Mouse (Mus musculus): Measurements from ENCODE around the gene Myo1e. TPM values are rescaled to one million over a fixed set of nuclear protein-coding genes. Genes with fewer than 3 reads are reported as not detected.
A peak's percentile ranks its signal among the peaks of the same experiment; 100 is the strongest.

Gene Myo1e
- polyA plus RNA-seq, 1 experiment from 2014 or later = 23.2 TPM

DNA sequence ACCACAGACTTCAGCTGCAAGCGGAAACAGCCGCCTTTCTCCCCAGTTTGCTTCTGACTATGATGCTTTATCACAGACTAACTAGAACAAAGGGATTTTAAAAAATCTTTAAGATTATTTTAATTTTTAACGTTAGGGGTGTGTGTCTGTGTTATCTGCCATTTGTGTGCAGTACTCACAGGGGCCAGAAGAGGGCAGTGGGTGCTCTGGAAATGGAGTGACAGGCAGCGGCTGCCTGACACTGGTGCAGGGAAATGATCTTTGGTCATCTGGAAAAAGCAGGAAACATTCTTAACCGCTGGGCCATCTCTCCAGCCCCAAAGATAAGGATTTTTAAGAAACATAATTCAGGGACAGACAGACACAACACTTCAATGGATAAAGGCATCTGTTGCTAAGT, 4.4 kb upstream of the Myo1e start:
- Histone ChIP-seq H3K9ac (no peak overlapping the region), H3K4me2 (no peak overlapping the region), H3K27ac (no peak overlapping the region), H3K9me3 (no peaks in the 10 kb centered on the region), H3K36me3 (no peaks in the 10 kb centered on the region), H3K4me3 (no peak overlapping the region), H3K4me1 (0 out of 2 replicates have a peak, but pooled peaks cover 3% of the 10 kb centered on the region), H3K27me3 (no peaks in the 10 kb centered on the region)
- no peak for ATAC-seq (ENCODE audit: insufficient number of reproducible peaks, insufficient read depth, low FRiP score, low TSS enrichment, low read depth)
- 59% methylated on average over 5 of the region's 5 CpGs for WGBS

DNA sequence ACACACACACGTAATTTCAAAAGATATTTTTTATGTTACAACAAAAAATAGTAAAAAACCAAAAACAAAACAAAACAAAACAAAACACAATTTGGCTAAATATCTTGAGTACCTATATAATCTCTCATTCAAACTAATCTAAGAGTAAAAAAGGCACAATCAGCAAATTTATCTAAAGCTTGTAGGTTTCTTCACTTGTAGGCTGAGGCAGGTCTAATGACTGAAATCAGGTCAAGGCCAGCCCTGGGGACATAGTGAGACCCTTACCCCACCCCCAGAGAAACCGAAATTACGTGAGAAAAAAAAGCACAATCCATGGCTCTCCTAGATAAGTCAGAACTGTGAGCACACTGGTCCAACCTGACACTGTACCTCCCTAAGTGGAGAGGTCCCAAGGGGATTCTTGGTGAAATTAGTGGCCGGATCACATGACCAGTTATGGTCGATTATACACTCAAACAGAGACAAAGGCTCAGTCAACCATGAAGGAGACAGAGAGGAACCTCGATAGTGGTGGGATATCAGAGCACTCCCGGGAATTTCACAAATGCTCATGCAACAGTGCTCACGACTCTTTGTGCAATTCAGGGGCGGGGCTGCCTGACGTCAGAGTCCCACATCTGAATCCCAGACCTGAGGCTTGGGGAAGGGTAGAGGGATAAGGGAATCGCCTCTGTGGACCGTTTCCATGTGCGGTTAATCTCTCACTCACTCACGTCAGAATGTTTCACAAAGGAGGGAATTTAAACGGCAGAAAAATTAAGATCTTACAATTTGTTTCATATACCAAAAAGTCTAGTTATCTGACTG, 3.7 kb upstream of the Myo1e start:
- no peak overlapping the region for H3K4me3 ChIP-seq
- peaks cover 3% of the 10 kb centered on the region; the same call in 1 of the 2 replicates for H3K4me1 ChIP-seq
- H3K36me3 ChIP-seq = no peaks in the 10 kb centered on the region
- no peak overlapping the region for H3K4me2 ChIP-seq
- H3K9ac ChIP-seq = no peak overlapping the region
- no peak for ATAC-seq (ENCODE audit: insufficient number of reproducible peaks, insufficient read depth, low FRiP score, low TSS enrichment, low read depth)
- no peaks in the 10 kb centered on the region for H3K9me3 ChIP-seq
- 54% methylated on average over 15 of the region's 15 CpGs for WGBS
- no peak overlapping the region for H3K27ac ChIP-seq
- H3K27me3 ChIP-seq = no peaks in the 10 kb centered on the region

DNA sequence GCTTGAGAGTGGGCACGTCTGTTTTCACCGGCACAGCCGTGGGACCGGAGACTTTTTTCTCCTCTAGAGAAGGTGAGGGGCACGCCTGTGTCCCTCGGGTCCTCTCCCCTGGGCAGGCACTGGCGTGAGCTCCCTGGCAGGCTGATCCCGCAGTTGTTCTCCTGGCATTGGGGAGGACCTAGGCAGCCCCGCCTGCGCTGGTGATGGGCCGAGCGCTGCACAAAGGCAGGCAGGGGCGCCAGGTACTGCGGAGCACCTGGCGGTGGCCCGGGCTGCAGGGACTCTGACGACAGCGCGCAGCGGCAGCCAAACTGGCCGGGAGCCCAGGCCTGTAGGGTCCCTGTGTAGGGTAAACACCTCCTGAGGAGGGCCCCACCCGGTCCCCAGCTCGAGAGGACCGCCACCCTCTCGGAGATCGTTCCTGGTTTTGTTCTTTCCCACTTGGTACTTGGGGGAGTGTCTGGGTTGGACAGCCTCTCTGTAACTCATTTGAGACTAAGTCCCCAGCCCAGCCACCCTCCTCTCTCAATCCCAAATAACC, 901 bp downstream of the Myo1e start:
- Histone ChIP-seq H3K36me3 (no peaks in the 10 kb centered on the region), H3K27ac (peak overlapping the region; percentile 94), H3K4me2 (peak overlapping the region; percentile 96), H3K9ac (peak overlapping the region; percentile 84), H3K9me3 (no peaks in the 10 kb centered on the region), H3K27me3 (no peaks in the 10 kb centered on the region), H3K4me3 (peak overlapping the region; percentile 75), H3K4me1 (peaks cover 21% of the 10 kb centered on the region)
- under 1% methylated on average over 26 of the region's 26 CpGs for WGBS
- 0 out of 2 replicates have a peak, but pooled peaks have one; percentile 32 for ATAC-seq (ENCODE audit: insufficient number of reproducible peaks, insufficient read depth, low FRiP score, low TSS enrichment, low read depth)

DNA sequence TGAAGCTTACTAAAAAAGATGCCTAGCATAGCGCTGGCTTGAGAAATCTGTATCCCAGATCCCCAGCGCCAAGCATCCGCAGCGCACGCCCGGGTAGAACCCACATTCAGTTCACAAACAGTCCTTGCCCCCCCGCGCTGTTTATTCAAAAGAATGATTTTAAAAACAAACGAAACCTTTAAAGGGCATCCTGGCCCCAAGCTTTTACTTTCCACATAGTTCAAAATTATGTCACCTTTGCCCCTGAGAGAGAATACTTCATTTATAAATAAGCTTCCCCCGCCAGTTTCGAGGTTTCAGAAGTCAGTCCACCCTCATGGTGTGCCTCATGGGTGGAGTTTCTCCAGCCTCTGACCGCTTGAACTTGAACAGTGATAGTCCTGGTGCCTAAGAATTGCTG, 1.6 kb downstream of the Myo1e start:
- Histone ChIP-seq H3K27ac (peak overlapping the region; percentile 94; the same call in 1 of the 2 replicates), H3K4me3 (peak overlapping the region; percentile 75), H3K27me3 (no peaks in the 10 kb centered on the region), H3K36me3 (no peaks in the 10 kb centered on the region), H3K4me2 (peak overlapping the region; percentile 96), H3K4me1 (peaks cover 18% of the 10 kb centered on the region), H3K9ac (peak overlapping the region; percentile 84), H3K9me3 (no peaks in the 10 kb centered on the region)
- ATAC-seq (ENCODE audit: insufficient number of reproducible peaks, insufficient read depth, low FRiP score, low TSS enrichment, low read depth) = no peak
- 11% methylated on average over 12 of the region's 12 CpGs for WGBS

DNA sequence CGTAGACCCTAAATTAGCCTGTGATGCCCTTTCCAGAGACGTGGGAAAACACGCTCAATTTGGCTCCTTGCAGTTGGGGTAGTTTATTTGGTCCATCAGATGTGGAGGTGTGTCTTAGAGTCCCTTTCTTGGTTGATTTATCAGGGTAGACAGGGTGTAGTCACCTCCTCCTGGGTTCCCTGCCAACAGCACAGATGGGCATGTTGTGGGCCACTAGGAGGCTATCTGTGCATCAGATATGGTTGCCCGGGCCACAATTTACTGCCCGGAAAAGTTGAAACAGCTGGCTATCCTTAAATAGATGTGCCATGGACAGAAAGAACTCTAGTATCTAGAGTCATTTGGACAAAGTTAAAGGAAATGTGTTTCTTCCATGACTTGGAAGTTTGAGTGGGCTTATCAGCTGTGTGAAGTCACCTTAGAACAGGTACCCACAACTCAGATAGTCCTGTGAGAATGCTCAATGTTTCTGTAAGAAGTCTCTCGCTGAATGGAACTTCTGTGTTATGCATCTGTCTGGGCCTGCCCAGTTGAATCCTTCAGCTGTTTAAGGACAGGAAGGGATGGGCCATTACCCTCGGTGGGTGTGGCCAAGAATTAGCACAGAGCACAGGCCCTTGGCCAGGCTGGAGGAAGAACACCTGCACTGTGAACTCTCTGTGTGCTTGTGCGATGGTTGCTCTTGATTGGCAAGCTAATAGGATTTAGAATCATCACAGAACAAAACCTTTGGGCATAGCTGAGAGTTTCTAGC, 2.3 kb downstream of the Myo1e start:
- WGBS = 65% methylated on average over 8 of the region's 8 CpGs
- Histone ChIP-seq H3K36me3 (no peaks in the 10 kb centered on the region), H3K27ac (no peak overlapping the region), H3K27me3 (no peaks in the 10 kb centered on the region), H3K9ac (no peak overlapping the region), H3K4me3 (peak overlapping the region; percentile 75), H3K4me1 (peaks cover 19% of the 10 kb centered on the region), H3K4me2 (peak overlapping the region; percentile 96), H3K9me3 (no peaks in the 10 kb centered on the region)
- ATAC-seq (ENCODE audit: insufficient number of reproducible peaks, insufficient read depth, low FRiP score, low TSS enrichment, low read depth) = no peak

DNA sequence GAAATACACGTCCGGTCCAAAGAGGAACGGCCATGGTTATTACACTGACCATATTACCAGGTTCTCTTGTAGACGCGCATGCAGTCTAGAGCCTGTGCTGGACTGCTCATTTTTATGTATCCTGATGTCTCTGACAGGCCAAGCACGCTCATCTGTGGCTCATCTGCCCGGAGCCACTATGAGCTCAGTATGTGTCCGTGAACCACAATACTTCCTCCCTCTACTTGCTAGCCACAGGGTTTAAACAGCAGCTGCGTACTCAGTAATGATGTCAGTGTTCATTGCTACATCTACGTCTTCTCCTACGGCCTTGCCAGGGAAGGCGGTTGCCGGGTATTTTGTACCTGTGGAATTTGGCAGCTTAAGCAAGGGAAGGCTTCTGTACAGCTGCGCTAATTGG, 4.5 kb downstream of the Myo1e start:
- no peak for ATAC-seq (ENCODE audit: insufficient number of reproducible peaks, insufficient read depth, low FRiP score, low TSS enrichment, low read depth)
- no peak overlapping the region for H3K9ac ChIP-seq

DNA sequence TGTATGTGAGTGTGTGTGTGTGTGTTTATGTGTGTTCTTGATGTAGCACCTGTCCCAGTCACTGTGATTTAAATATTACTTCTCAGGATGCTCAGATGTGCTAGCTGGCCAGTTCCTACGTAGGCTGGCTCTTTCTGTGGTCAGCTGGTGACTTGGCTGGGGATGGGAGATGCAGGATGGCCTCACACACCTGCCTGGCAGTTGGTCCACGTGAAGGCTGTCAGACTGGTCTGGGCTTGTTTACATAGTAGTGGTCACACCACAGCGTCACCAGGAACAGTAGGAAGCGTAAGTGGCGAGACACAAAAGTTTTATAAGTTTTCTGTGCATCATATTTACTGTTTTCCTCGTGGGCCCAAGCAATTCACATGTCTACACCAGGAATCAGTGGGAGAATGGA, 9.4 kb downstream of the Myo1e start:
- ATAC-seq (ENCODE audit: insufficient number of reproducible peaks, insufficient read depth, low FRiP score, low TSS enrichment, low read depth) = no peak

More for the DNA sequence above, 4.5 kb downstream of the Myo1e start:
- H3K4me1 ChIP-seq = peaks cover 31% of the 10 kb centered on the region
- H3K4me2 ChIP-seq = no peak overlapping the region
- H3K4me3 ChIP-seq = no peak overlapping the region
- 84% methylated on average over 14 of the region's 14 CpGs for WGBS
- H3K36me3 ChIP-seq = no peaks in the 10 kb centered on the region
- no peaks in the 10 kb centered on the region for H3K9me3 ChIP-seq
- H3K27me3 ChIP-seq = no peaks in the 10 kb centered on the region
- no peak overlapping the region for H3K27ac ChIP-seq

DNA sequence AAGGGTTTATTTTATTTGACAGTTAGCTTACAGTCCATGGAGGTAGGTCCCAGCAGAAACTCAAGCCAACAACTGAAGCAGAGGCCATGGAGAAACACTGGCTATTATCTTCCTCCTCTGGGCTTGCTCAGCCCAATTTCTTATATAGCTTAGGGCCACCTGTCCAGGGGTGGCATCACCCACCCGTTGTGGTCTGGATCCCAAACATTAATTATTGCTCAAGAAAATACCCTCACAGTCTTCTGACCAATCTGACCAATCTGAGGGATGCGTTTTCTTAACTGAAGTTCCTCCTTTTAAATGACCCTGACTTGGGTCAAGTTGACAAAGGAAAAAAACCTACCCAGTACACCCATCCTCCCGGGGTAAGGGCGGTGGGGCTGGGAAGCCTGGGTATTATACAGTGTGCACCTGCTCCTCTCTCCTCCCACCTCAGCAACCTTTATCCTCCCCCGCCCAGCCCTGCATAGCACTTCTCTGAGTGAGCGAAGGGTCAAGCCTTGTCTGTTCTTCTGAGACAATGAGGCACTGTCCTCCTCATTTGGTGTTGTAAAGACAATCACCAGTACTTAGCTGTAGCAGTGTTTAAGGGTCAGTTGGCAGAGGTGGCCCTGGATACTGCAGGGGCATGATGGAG, 12.3 kb downstream of the Myo1e start:
- 79% methylated on average over 6 of the region's 6 CpGs for WGBS

More for the DNA sequence above, 9.4 kb downstream of the Myo1e start:
- WGBS = 73% methylated on average over 6 of the region's 6 CpGs
- no peak overlapping the region for H3K4me2 ChIP-seq
- no peaks in the 10 kb centered on the region for H3K36me3 ChIP-seq
- H3K4me3 ChIP-seq = no peak overlapping the region
- peaks cover 16% of the 10 kb centered on the region for H3K4me1 ChIP-seq
- no peaks in the 10 kb centered on the region for H3K9me3 ChIP-seq
- H3K9ac ChIP-seq = no peak overlapping the region
- H3K27ac ChIP-seq = no peak overlapping the region
- H3K27me3 ChIP-seq = no peaks in the 10 kb centered on the region

DNA sequence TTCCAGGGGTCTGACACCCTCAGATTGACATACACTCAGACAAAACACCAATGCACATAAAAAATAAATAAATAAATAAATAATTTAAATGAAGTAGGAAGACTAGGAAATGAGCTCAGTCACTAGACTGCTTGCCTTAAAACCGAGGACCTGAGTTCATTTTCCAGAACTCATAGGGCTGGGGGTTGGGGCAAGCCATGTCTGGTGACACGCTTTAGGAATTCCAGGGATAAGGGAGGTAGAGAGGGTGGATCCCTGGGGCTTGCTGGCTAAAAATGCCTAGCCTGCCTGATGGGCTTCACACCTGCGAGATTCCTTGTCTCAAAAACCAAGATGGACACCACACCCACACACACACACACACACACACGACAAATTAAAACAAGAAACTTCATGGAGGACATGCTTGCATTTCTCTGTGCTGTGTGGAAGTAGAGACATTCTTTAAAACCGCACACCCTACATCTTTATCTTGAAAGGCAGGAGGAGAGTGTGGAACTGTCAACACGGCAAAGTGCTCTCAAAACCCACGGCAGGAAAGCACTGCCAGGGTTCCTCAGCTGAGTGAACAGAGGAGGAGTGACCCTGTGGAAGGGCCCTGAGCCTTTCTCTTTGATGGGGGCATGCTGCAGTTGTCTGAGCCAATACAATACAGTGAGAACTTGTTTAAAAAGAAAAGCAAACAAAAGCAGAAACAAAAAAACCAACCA, 13.5 kb downstream of the Myo1e start:
- Histone ChIP-seq H3K4me3 (no peak overlapping the region), H3K27me3 (no peaks in the 10 kb centered on the region), H3K36me3 (no peaks in the 10 kb centered on the region), H3K4me2 (no peak overlapping the region), H3K27ac (no peak overlapping the region), H3K9ac (no peak overlapping the region), H3K9me3 (no peaks in the 10 kb centered on the region), H3K4me1 (peaks cover 14% of the 10 kb centered on the region)
- ATAC-seq (ENCODE audit: insufficient number of reproducible peaks, insufficient read depth, low FRiP score, low TSS enrichment, low read depth) = no peak
- 72% methylated on average over 7 of the region's 7 CpGs for WGBS

More for the DNA sequence above, 12.3 kb downstream of the Myo1e start:
- ATAC-seq (ENCODE audit: insufficient number of reproducible peaks, insufficient read depth, low FRiP score, low TSS enrichment, low read depth) = no peak
- Histone ChIP-seq H3K4me3 (no peak overlapping the region), H3K9me3 (no peaks in the 10 kb centered on the region), H3K4me2 (no peak overlapping the region), H3K27me3 (no peaks in the 10 kb centered on the region), H3K4me1 (peaks cover 23% of the 10 kb centered on the region), H3K36me3 (no peaks in the 10 kb centered on the region), H3K27ac (no peak overlapping the region), H3K9ac (no peak overlapping the region)

DNA sequence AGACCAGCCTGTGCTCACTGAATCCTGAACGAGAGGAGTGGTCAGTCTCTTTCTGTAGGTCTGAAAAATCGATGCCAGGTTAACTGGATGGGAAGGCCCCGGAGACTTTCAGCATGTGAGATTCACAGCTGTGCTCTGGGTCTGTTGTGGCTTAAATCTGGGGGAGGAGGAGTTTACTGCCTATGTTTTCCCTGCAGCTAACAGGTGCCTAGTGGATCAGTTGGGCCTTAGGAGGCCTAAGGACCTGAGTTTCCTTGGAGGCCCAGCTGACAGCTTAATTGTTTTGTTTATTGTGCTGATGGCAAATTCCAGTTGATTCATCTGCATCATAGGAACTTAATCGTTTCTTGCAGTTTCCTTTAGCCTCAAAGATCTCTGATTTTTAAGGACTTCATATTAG, 16.0 kb downstream of the Myo1e start:
- no peaks in the 10 kb centered on the region for H3K9me3 ChIP-seq
- ATAC-seq (ENCODE audit: insufficient number of reproducible peaks, insufficient read depth, low FRiP score, low TSS enrichment, low read depth) = no peak
- 75% methylated on average over 4 of the region's 4 CpGs for WGBS

DNA sequence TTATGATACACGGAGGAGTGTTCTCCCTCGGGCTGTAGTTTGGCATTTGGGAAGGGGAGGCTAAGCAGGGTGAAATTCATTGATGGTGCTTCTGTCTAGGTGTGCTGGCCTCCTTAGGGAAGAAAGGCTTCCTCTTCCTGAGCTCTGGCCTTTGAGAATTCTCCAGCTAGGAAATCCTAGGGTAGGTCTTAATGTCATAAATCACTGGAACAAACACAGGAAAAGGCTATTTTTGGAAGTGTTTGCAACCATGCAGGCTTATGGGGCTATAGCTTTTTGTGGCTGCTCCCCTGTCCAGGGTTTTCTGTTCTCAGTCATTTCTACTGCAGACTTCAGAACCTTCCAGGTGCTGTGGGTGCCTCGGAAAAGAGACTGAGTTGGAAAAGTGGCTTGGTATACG, 16.9 kb downstream of the Myo1e start:
- no peak overlapping the region for H3K4me3 ChIP-seq
- no peak overlapping the region for H3K9ac ChIP-seq
- ATAC-seq (ENCODE audit: insufficient number of reproducible peaks, insufficient read depth, low FRiP score, low TSS enrichment, low read depth) = no peak
- no peaks in the 10 kb centered on the region for H3K27me3 ChIP-seq
- peaks cover 11% of the 10 kb centered on the region; the same call in 1 of the 2 replicates for H3K4me1 ChIP-seq
- no peak overlapping the region for H3K4me2 ChIP-seq
- no peak overlapping the region for H3K27ac ChIP-seq
- no peaks in the 10 kb centered on the region for H3K36me3 ChIP-seq
- 69% methylated on average over 4 of the region's 4 CpGs for whole genome bisulfite sequencing
- no peaks in the 10 kb centered on the region for H3K9me3 ChIP-seq

More for the DNA sequence above, 16.0 kb downstream of the Myo1e start:
- H3K36me3 ChIP-seq = no peaks in the 10 kb centered on the region
- no peaks in the 10 kb centered on the region for H3K27me3 ChIP-seq
- H3K27ac ChIP-seq = no peak overlapping the region
- no peak overlapping the region for H3K4me3 ChIP-seq
- no peak overlapping the region for H3K9ac ChIP-seq
- peaks cover 11% of the 10 kb centered on the region; the same call in 1 of the 2 replicates for H3K4me1 ChIP-seq
- no peak overlapping the region for H3K4me2 ChIP-seq
